Mouse (Mus musculus): ENCODE measurements at regions not wholly inside any gene's neighbourhood (a gene's known extent, or its start where the extent isn't known, plus 50 kb on each side); places are given as distances from the start of the nearest gene placed in this dataset.

DNA sequence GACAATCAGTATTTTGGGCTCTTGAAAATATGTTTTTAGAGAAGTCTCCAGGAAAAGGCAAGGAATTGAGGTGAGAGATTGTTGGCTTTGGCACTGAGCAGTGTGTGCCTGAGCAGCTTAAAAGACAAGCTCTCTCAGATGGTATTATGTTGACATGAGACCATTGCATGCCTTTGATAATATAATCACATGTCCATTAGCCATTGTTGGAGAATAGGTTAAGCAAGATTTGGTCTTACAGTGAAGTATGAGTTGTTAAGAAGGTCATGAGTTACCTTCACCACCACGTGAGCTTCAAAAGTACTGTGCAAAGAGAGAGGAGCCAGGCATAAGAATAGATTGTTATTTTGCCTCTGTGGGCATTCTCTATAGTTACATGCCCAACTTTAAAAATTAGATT lies 850.0 kb upstream of the Sox9 start:
- no peak for TF ChIP-seq CTCF (IDR thresholded peaks at IDR 0.05; ENCODE audit: insufficient read depth, low read depth, low read length)
- no peak for TF ChIP-seq POLR2A (IDR thresholded peaks at IDR 0.05; ENCODE audit: insufficient read depth, low read depth, low read length)
